Mouse (Mus musculus) frontal cortex, postnatal 10 days (tissue): ENCODE data around the gene Capn11.
A peak's percentile ranks its signal among the peaks of the same experiment; 100 is the strongest.

ENCODE experiments used
- DNase-seq, 2 experiments: peaks; one replicate each; pipeline ENCODE4 v3.0.0; 2022; ENCODE audit warnings: low spot score in 2 of 2, mixed read lengths in 1 of 2

Gene Capn11

DNA sequence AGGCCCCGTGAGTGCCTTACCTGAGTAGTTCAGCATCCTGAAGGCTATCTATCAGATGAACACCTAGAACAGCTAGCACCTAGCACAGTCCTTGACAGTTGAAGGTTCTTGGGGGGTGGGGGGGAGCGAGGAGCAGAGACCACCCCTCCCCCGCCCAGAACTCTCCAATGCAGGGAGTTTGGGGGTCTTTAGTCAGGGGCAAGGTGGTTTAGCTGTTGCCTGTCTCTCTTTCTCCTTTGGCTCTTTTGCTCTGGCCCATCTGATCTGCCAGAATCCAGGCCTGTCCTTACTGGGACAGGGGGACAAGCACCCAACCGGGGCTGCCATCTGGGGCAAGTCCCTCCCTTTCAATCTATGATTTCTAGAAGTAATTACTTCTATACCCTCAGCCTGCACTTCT is at the start of gene Capn11:
TSS of gene Capn11 (minus strand) at position 101 of the 400 bp plus-strand sequence.
- DNase-seq: no peak

DNA sequence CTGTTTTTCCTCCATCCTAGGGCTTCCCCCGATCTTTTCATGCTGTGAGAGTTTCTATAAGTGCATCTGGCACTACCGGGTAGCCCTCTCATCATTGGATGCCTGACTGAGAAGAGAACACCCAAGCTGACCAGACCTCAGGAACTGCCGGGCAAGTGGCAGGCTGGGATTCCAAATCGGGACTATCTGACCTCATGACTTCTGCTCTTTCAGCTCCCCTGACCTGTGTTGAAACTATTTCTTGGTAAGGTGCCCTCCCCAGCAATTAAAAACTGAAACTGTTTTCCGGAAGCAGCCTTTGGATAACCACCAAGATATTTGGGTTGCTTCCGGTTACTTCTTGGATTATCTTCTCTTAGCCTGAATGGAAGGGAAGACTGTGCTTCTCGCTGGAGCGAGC is 49.1 kb upstream of the Capn11 start:
- DNase-seq: no peak

DNA sequence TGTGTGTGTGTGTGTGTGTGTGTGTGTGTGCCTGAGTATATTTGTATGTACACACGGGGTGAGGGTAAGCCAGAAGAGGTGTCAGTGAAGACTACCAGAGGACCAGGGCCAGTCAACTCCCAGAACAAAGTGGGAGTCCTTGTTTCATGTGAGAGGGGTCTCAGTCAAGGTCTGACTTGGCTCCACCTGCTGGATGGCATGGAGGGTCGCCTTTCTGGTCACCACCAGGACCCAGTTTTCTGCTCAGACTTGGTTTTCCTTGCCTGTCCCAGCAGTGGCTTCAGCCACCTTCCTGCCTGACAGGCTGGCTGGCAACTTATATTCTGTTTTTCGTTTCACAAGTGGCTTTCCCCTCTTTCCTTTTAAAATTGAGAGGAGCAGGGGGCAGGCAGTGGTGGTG is 48.3 kb upstream of the Capn11 start:
- no peak for DNase-seq

DNA sequence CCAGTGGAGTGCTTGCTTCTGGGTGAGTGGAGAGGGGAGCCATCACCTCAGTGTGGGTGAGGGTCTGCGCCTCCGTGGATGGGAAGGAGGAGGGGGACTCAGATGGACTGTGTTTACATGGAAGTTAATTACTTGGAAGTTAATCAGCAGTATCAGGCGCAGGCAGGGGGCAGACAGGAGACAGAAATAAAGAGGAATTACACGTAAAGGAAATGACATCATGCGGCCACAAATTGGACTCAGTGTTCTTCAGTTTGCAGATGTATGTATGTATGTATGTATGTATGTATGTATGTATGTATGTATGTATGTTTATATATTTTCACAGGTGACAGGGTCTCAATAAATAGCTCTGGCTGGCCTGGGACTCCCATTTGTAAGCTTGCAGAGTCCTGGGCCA is 47.7 kb upstream of the Capn11 start:
- DNase-seq: no peak

DNA sequence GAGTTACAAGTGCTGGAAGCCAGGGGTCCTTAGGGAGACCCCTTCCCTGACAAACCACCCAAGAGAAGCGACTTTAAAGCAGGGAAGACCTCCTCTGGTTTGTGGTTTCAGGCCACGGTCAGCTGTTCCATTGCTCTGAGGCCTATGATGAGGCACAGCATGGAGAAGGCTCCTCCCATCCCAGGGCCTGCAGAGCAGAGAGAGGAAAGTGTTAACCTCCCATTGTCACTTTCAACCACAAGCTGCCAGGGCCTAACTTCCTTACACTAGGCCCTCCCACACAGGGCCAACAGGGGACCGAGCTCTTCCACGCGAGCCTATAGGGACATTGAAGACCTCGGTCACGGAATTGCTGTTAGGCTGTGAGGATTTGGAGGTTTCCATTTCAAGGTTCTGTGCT is 44.1 kb upstream of the Capn11 start:
- DNase-seq: no peak

DNA sequence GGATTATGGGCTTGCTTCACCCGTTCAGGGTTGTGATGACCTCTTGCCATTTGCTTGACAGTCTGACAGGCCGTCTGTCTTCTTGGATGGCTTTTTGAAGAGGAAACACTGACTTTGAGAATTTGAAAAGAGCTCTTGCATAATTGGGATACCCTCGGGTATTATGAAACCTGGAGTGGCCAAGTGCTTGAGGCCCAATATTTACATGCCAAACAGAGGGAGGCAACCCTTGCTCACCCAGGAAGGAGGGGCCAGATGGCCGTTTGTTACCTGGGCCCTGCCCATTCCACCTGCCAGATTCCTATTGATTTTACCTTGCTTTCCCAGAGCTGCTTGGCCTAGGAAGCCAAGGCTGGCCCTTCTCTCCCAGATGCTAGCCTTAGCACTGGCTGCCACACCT is 43.1 kb upstream of the Capn11 start:
- no peak for DNase-seq

DNA sequence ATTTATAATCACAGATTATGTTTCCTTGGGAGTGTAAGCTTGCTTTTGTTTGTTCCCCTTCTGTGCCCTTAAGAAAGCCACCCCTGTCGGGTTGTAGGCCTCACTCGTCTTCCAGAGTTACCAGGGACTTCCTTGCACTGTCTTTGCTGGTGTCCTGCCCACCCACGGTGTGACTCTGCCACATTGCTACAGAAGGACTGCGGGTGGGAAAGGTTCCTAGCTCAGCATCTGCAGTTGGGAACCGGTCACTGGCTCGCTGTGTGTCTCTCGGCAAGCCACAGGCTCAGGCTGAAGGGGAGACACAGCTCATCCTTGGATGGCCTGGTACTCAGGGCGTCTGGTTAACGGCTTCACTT is 42.1 kb upstream of the Capn11 start:
- DNase-seq: no peak

DNA sequence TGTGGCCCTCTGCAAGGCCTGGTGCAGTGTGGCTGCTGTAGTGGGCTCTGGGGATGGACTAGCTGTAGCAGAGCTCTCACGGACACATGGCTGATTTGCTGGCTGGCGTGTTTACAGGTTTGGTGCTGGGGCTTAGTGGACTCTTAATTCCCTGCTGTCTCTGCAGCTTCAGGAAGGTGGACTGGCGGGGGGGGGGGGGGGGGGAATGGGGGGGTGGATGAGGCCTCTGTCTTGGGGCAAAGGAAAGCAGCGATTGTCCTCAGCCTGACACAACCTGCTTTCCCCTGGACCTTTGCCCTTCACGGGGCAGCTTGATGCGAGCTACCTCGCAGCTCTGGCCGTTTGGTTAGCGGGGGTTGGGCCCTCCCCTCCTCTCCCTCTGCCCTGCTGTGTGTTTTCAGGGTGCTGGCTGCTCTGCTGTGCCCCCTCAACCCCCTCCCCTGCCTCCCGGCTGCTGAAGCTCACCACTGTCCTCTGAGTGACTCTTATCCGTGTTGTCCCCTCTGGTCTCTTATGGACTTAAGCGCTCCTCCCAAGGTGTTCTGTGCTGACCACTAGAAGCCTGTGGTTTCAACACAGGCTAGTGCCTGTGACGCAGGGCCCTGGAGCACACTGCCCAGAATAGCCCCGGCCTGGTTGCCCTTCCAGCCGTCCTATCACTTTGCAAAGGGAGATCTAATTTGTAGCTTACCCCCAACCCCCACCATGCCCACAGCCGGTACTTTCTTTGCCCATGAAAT is 41.5 kb upstream of the Capn11 start:
- DNase-seq: no peak

DNA sequence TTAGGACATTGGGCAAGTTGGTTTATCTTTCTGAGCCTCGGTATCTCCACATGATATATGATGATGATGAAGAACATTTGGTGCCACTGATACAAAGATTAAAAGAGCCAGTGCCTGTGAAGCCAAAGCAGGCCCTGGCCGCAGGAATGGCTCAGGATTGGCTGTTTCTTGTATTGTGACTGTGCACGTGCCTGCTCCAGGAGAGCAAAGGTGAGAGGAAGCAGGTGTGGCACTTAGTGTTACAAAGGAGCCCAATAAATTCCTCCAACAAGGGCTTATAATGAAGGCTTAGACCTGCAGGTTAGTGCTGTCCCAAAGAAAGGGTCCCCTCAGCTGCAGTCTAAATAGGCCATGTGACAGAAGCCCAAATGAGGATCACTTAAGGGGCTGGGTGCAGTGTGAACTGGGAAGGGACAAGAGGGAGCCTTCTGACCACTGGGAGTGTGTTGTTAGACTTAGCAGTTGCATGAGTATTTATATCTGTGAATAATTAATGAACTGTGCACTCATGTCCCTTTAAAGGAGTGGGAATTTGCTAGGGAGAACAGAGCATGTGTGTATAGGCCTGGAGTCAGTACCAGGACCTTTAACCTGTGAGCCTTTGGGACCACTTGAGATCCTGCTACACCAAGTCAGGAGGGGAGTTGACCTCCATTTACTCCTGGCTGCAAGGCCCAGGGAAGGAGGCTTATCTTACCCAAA is 40.1 kb upstream of the Capn11 start:
- DNase-seq: no peak

DNA sequence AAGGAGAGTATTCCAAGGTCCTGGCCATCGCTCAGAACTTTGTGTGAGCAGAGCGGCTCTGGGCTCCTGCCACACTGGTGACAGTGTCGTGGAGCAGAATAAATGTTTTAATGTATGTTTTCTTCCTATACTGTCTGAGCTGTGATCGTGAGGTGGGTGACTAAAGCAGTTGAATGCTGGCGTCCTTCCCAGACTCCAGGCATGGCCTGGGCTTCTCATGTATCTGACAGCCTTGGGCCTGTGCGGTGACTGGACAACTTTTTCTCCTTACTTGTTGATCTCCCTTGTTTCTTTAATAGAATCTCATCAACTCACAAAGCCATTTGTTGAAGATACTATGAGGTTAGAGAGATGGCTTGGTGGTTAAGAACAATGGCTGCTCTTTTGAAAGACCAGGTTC is 39.2 kb upstream of the Capn11 start:
- DNase-seq: no peak

DNA sequence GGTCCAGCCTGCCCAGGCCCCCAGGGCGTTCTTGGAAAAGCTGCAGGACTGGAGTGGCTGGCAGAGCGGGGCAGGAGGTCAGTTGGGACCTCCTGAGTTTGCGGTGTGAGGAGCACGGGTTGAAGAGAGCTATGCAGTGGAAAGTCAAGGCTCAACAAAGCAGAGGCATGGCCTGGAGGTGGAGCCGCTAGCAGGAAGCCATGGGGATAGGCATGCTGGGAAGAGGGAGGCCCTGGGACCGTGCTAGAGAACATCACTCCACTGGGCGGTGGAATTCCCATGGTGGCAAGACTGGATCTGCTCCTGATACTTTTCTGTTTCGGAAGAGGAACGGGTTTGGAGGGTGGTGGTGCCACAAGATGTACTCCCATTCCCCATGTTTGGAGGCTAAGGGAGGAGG is 37.9 kb upstream of the Capn11 start:
- DNase-seq: no peak

DNA sequence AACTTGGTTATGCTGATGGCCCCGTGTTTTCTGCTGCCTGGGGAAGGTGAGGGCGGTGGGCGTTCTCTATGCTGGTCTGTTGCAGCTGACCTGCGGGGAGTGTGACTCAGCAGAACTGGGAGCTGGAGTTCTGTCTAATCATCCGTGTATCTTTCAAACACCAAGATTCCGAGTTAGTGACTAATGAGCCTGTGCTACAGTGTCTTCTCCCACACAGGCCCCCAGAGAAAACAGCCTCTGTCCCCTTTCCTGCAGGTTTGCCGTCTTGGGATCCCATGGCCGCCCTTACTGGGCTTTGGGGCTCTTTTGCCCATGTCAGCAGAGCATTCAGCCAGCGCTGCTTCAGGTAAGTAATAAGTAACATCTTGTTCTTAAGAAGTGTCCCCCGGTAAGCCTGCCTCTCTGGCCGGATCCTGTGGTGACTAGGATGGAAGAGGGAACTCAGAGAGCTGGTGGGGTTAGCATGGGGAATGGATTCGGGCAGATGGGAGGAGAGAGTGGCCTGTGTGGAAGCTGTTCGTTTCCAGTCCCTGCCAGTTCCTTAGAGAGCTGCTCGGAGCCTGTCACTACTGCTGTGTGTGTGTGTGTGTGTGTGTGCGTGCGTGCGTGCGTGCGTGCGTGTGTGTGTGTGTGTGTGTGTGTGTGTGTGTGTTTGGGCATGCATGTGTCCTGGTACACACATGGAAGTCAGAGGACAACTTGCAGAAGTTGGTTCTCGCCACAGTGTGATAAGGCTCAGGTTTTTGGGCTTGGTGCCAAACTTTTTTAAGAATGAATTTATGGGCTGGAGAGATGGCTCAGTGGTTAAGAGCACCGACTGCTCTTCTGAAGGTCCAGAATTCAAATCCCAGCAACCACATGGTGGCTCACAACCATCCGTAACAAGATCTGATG is 36.3 kb upstream of the Capn11 start:
- no peak for DNase-seq

DNA sequence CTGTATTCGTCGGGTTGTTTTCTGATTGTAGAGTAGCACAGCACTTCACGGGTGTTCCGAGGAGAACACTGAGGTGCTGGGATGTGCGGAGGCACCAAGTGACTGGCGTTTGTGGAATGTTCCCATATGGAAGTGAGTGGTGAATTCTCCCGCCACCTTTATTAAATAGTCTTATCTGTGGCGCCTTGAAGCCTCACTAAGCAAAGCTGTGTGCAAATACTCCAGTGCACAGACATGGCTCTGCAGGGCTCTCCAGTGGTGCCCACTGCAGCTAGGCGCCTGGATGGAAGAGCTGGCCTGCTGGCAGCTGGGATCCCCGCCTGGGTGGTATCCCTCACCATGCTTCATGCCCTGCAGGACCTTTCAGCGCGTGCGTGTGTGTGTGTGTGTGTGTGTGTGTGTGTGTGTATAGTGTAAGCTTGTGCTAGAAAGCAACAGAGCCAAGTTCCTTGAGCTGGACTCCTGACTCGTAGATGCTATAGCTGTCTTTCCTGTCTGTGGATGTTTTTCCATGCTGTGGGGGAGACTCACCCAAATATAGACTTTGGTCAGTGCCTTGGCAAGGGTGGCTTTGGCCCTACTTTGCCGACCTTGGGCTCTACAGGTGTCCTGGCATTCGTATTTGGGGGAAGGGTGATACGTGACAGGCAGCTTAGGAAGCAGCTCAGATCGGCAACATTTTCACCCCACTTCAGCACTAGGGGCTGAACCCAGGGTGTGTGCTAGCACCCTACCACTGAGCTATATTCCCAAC is 34.9 kb upstream of the Capn11 start:
- DNase-seq: no peak

DNA sequence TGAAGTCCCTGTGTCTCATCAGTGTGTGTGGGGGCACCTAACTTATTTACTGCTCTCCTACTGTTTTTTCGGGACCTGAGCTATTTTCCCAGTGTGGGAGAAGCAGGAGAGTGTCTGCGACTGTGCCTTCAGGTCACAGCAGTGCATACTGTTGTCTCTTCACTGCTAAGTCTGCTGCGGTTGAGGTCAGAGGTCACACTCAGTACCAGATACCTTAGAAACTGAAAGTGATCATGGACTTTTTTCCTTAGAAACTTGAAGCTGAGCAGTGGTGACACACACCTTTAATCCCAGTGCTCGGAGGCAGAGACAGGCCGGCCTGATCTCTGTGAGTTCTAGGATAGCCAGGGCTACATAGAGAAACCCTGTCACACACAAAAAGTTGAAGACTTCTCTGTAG is 33.0 kb upstream of the Capn11 start:
- DNase-seq: no peak

DNA sequence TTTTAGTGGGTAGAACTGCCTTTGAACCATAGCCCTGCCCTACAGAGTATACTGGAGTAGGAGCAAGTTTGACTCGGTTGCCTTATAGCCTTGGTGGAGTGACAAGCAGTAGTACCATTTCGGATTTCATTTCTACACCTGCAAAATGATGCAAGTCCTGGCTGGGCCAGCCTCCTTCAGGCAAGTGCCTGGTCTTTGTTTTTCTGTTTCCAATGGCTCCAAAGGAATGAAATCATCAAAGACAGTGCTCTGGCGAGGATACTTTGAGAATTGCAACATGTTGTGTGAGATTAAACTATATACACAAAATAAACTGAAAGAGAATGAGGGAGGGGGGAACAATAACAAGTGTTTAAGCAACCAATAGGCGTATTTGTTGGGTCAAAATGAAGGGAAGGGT is 30.9 kb upstream of the Capn11 start:
- DNase-seq: no peak

DNA sequence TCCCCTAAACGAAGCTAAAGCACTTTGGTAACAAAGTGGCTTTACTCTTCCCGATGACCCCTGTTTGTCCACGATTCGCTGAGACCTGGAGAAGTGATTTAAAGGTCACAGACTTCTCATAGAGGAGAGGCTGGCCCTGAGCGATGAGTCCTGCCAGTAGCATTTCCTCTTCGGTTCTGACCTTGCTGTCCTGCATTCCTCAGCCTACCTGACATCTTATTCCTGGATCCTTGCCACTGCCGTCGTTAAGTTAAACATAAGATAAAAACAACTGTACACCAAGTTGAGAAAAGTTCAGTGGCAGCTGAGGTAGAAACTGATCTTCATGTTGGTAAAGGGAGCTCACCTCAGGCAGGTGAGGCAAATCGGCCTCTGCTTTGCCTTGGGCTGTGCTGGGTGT is 30.0 kb upstream of the Capn11 start:
- no peak for DNase-seq

DNA sequence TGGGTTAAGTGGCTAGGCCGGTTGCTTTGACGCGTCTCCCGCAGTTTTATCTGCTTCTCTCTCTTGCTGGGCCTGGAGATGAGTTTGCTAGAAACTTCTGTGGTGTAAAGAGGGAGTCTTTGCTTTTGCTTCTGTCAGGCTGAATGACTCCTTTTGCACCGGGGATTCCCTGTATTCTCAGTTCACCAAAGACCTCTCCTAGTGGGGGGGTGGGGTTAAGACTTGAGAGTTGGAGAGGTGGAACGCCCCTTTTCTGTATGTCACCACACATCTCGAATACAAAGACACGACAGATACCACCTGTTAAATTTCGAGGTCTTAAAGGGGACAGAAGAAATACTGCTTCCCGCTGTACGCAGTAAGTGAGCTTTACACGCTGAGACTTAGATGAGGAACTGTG is 27.6 kb upstream of the Capn11 start, which contains the start of gene Tmem63b:
TSS of gene Tmem63b (minus strand) at position 190 of the 400 bp plus-strand sequence.
- no peak for DNase-seq

DNA sequence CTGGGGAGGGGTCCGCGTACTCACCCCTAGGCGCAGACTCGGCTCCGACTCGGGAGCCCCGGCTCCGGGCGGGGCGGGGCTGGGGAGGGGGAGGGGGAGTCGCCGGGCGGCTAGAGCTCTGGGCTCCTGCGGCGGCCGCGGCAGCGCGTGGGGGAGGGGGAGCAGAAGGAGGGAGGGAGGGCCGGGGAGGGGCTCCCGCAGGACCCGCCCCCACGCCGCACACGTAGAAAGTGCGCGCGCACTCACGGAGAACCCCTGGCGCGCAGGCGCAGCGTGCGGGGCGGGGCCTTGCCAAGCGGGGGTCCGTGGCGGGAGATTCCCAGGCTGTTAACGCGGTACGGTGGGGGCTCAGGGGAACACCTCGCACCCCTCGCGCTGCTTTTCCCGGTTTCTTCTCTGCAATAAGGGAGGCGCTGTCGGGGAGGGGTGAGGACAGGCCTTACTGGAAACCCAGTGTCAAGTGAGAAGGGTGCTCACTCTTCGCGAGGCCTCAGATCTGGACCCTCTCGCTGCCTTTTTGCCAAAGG is 27.0 kb upstream of the Capn11 start, which contains the start of gene Mrpl14:
TSS of gene Mrpl14 (plus strand) at position 230 of the 527 bp plus-strand sequence.
- DNase-seq: peak; percentile 88 to 92

DNA sequence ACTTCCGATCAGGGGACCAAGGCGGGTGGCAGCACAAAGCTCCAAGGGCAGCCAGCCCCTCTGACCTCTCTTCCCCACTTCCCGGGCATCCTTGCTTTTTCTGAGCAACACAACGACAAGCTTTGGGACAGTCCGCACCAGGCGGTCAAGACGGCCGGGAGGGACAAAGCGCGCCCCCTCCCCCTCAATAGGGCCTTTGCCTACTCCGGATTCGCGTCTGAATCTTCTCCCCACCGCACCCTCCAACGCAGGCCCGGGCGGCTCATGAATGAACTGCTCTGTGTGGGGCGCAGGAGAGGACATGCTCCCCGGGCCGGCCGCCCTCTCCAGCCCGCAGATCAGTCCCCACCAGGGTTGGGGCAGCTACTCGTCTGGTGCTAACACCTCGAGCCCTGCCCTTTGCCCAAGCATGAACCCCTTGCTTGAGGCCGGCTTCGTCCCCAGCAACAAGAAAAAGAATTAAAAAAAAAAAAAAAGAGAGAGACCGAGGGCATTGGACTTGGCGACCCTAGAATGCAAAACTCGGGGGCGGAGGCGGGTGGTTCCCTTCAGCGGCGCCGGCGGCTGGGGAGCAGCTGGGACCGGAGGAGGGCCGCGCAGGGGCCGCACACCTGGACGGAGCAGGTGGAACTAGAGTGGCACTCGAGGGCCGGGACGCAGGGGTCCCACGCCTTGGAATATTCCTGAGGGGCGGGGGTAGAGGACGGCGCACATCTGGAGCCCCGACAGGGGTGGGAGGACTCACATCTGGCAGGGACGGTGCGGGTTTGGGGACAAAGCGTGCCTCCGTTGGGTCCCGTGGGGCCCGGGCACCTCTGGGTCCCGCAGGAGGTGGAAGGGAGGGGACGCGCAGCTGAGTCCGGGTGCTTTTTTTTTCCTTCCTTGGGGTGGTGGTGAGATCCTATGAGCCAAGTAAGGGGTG is 26.3 kb upstream of the Capn11 start:
- DNase-seq: peak in 1 of 2 experiments; percentile 60

DNA sequence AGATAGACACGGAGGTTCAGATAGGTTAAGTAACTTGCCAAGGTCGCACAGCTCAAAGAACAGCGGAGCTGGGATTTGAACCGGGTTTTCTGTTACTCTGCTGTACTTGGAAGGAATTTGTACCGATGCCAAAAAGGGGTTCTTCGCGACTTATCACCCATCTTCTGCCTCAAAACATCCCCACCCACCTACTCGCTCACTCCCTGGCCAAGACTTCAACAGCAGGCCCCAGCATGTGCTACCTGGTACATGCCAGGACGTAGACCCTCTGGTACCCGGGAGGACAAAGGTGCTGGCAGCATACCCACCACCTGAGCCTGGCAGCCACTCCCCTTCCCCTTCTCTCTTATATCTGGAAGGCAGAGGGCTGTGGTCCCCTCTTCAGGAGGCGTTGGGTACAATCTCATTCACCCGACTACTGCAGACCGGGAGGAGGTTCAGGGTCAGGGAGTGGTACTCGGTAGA is 25.6 kb upstream of the Capn11 start:
- no peak for DNase-seq
